Mouse (Mus musculus): Measurements from ENCODE around the gene Trim46.

Trim46 gene

GRCm38 (mm10) chr3:89210162-89210561 lies 35.9 kb downstream of the Trim46 start:
- DNase-seq (ENCODE audit: low spot score in 2 of 2): no peak

DNA sequence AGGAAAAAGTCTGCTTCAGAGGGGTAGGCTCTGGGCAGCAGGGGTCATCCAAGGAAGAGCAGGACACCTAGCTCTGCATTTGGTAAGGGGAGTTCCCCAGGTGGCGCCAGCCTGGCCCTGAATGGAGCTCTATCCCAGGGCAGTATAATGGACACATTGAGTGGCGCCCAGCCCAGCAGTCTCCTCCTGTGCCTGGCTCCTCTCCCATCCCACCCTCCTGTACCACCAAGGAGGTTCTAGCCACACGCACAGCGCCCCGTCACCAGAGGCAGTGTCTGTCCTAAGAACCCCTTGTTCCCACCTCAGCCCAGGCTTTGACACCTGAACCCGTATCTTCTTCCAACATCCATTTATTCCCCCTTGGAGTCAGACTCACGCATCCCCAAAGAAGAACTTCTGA lies 36.4 kb downstream of the Trim46 start:
- DNase-seq (ENCODE audit: low spot score in 2 of 2): no peak

- no peak for DNase-seq (ENCODE audit: low spot score in 2 of 2)
Measured at GRCm38 (mm10) chr3:89208736-89209135, 37.4 kb downstream of the Trim46 start.

DNA sequence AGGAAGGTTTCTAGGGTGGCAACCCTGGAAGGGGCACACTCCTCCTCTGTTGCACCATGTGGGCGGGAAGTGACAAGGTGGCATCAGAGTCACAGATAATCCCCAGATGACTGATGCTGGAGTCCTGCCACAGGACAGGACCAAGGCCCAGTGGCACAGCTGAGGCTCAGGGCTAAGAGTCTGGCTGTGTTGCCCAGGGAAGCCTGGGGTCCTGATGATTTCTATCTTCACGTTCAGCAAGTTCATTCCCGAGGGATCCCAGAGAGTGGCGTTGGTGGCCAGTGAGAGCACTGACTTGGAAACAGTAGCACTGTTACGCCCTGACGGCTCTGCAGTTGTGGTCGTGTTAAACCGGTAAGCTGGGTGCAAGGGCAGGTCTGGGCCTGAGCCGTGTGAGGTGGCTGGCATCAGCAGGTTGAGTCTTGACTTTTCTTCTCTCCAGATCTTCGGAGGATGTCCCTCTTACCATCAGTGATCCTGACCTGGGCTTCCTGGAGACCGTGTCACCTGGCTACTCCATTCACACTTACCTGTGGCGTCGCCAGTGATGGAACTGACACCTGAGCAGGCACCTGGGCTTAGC lies 37.9 kb downstream of the Trim46 start:
- no peak for DNase-seq (ENCODE audit: low spot score in 2 of 2)

DNA sequence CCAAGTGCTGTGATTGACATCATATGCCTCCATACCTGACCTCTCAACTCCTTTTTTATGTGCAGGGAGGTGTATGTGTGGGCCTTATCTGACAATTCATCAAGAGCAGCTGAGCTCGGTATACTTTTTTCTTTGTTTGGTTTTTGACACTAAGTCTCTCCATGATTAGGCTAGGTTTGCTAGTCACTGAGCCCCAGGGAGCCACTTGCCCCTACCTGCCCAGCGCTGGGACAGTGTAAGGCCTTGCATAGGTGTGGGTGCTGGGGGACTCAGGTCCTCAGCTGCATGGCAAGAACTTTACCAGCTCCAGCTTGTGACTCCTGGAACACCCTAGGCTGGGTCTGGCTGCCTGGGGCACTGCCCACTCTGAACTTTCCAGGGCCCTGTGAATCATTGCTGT lies 39.4 kb downstream of the Trim46 start:
- DNase-seq (ENCODE audit: low spot score in 2 of 2): no peak

DNA sequence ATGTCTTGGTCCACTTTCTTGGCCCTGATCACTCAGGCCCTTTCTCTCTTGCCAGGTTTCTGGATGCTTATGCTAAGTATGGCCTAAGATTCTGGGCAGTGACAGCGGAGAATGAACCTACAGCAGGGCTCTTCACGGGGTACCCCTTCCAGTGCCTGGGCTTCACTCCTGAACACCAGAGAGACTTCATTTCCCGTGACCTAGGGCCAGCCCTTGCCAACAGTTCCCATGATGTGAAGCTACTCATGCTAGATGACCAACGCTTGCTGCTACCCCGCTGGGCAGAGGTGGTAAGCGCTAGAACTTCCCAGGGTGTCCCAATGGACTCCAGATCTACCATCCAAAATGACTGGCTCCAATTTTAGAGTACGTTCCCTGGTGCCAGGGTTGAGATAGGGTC lies 40.0 kb downstream of the Trim46 start:
- DNase-seq (ENCODE audit: low spot score in 2 of 2): no peak

- no peak for DNase-seq (ENCODE audit: low spot score in 2 of 2)
Measured at GRCm38 (mm10) chr3:89203142-89203514, 43.0 kb downstream of the Trim46 start.

DNA sequence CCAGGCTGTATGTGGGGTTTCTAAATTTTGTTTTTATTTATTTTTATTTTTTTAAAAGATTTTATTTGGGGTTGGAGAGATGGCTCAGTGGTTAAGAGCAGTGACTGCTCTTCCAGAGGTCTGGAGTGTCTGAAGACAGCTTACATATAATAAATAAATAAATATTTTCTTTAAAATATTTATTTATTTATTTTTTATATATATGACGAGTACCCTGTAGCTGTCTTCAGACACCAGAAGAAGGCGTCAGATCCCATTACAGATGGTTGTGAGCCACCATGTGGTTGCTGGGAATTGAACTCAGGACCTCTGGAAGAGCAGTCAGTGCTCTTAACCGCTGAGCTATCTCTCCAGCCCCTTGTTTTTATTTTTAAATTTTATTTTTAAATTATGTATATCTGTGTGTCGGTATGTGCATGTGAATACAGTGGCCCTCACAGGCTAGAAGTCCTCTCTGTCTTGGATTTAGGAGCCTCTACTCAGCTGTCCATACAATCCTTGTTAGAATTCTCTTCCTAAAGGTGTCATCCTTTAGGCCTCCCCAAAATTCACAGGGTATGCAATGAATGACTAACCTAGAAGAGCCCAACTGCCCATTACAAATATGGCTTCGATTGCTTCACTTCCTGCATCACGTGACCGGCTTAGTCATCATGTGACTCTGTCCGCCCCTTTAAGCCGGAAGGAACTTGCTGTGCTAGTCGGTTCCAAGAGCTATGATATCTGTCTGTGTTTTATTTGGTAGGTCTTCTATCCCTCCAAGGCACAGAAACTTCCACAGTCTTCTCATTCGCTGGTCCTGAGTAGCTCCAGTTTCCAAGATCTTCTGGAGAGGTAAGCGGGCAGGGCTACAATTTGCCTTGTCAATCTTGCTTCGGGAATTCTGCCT lies 43.6 kb downstream of the Trim46 start, which contains the start of gene Gba:
Gene Gba (plus strand): TSS at position 676 of the 889 bp plus-strand sequence.
- DNase-seq (ENCODE audit: low spot score in 2 of 2): peak; percentile 84 to 87

DNA sequence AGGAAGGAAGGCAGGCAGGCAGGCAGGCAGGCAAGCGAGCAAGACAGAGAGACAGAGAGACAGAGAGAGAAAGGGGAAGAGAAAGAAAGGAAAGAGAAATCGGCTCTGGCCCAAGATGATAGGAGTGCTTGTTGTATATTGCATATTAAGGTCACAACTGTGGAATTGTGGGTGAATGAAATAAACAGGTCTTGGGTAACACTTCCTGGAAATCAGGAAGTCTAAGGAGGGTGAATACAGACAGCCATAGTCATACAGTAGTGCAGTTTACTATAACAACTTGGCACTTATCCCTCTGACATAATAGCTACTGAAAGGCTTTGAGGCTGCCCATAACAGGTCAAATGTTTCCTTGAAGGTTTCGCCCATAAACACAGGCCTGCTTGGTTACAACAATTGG lies 46.3 kb downstream of the Trim46 start:
- no peak for DNase-seq (ENCODE audit: low spot score in 2 of 2)

GRCm38 (mm10) chr3:89195979-89196877 lies 49.9 kb downstream of the Trim46 start:
- DNase-seq (ENCODE audit: low spot score in 2 of 2): peak; percentile 87 to 91

GRCm38 (mm10) chr3:89193853-89194252 lies 52.3 kb downstream of the Trim46 start:
- DNase-seq (ENCODE audit: low spot score in 2 of 2): peak; percentile 38 to 54

DNA sequence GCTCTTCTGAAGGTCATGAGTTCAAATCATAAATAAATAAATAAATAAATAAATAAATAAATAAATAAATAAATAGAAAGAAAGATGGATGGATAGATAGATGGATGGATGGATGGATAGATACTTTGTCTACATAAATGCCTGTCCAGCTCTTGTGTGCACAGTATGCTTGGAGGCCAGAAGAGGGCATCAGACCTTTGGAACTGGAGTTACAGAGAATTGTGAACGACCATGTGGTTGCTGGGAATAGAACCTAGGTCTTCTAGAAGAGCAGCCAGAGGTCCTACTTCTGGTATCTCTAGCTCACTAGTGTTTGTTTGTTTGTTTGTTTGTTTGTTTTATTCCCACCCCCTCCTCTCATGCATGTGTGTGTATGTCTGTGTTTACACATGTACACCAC lies 52.8 kb downstream of the Trim46 start:
- DNase-seq (ENCODE audit: low spot score in 2 of 2): no peak

DNA sequence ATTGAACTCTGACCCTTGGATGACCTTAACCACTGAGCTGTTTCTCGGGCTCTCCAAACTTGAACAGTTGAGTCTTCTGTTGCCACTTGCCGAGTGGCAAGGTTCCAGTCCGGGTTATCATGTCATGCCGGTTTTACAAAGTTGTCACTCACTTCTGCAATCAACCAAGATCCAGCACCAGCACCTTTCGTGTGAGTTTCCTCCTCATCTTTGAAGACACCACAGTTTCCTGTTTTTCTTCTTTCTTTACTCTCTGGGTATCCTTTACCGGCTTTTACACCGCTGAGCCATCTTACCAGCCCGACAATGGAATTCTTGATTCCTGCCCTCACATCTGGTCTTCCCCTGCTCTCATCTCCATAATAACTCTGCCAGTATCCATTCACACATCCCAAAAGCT lies 55.7 kb downstream of the Trim46 start:
- peak; percentile 45 to 60 for DNase-seq (ENCODE audit: low spot score in 2 of 2)

DNA sequence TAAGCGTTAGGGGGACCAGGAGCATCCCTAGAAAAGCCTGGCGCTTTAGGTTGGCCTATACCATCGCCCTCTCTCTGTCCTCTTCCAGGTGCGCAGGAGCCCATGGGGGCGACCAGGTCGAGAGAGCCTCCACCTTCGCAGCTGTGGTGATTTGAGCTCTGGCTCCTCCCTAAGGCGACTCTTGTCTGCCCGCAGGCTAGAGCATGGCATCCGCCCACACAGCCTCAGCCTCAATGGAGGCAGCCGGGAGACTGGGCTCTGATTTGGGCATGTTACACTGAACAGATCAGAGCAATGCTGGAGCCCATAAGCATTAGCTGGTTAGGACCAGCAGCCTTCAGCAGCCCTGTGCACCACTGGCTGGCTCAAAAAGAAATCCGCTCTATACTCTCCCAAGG lies 57.6 kb downstream of the Trim46 start:
- peak; percentile 29 to 34 for DNase-seq (ENCODE audit: low spot score in 2 of 2)

DNA sequence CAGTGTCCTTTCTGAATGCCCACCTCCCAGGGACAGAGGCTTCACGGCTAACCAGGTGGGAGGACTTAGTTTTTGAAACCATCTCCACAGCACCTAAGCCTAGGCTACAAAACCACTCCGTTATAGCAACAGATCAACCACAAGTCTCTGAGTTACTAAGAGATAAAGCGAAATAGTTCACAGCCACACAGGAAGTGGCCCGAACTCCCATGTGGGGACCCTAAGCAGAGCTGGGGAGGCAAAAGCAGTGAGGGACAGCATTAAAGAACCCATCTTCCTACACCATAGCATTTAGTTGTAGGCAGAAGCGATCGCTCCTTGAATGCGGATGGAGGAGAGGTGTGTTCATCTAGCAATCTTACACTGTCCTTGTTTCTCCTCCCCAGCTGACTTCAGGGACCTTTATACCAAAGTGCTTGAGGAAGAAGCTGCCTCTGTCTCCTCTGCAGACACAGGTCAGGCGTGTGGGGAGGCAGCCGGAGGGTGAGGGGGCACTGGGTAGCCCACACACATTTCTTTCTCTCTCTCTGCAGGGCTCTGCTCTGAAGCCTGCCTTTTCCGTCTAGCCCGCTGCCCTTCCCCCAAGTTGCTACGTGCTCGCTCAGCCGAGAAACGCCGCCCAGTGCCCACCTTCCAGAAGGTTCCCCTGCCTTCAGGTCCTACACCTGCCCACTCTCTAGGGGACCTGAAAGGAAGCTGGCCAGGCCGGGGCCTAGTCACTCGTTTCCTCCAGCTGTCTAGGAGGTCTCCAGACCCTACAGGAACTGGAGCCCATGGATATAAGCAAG lies 58.2 kb downstream of the Trim46 start:
- DNase-seq (ENCODE audit: low spot score in 2 of 2): peak; percentile 52 to 74

GRCm38 (mm10) chr3:89187197-89187596 lies 58.9 kb downstream of the Trim46 start:
- DNase-seq (ENCODE audit: low spot score in 2 of 2): no peak
